Mouse (Mus musculus): Measurements from ENCODE around the gene Pi4kb. TPM values are rescaled to one million over a fixed set of nuclear protein-coding genes. Genes with fewer than 3 reads are reported as not detected.
"Not testable (repeated sequence)": the region's sequence is repeated elsewhere in the genome, so short reads cannot be mapped to it uniquely, and the experiment has no call there.

The Pi4kb gene
- polyA plus RNA-seq, 1 experiment from 2014 or later, result 15.1 TPM

DNA sequence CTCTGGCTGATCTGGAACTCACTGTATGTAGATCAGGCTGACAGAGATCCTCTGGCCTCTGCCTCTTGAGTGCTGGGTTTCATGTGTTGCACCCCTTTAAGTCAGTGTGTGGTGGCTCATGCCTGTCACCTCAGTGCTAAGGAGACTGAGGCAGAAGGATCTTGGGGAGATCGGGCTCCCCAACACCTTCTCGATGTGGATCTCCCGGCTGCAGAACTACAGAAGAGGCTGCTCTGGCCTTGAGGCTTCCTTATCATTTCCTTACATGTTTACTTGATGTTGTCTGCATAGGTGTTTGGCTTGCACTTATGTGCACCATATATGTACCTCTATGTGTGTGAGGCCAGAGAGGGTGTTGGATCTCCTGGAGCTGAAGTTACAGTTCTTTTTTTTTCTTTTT lies 40.0 kb upstream of the Pi4kb start:
- H3K9ac ChIP-seq (ENCODE audit: low read length); H3K9me3 ChIP-seq (replicated peaks; ENCODE audit: control insufficient read depth, low read length); H3K36me3 ChIP-seq (ENCODE audit: control insufficient read depth, insufficient read depth); H3K4me2 ChIP-seq (ENCODE audit: low read depth, low read length); H3K4me3 ChIP-seq (ENCODE audit: low read length); H3K27me3 ChIP-seq (ENCODE audit: control insufficient read depth, insufficient read depth, low read length); ATAC-seq (replicated peaks; ENCODE audit: extremely low read depth, insufficient read depth, low FRiP score); H3K27ac ChIP-seq (ENCODE audit: low read length): not testable (repeated sequence)
- peaks cover 10% of the 10 kb centered on the region for H3K4me1 ChIP-seq (ENCODE audit: control insufficient read depth, insufficient read depth, low read length)
- WGBS, result 94% methylated on average over 3 of the region's 3 CpGs

- H3K4me3 ChIP-seq (ENCODE audit: low read length); H3K9ac ChIP-seq (ENCODE audit: low read length); H3K27ac ChIP-seq (ENCODE audit: low read length); H3K9me3 ChIP-seq (replicated peaks; ENCODE audit: control insufficient read depth, low read length); H3K27me3 ChIP-seq (ENCODE audit: control insufficient read depth, insufficient read depth, low read length); ATAC-seq (replicated peaks; ENCODE audit: extremely low read depth, insufficient read depth, low FRiP score); H3K4me2 ChIP-seq (ENCODE audit: low read depth, low read length); H3K36me3 ChIP-seq (ENCODE audit: control insufficient read depth, insufficient read depth): not testable (repeated sequence)
- WGBS, result 63% methylated on average over 3 of the region's 3 CpGs
- H3K4me1 ChIP-seq (ENCODE audit: control insufficient read depth, insufficient read depth, low read length), result peaks cover 10% of the 10 kb centered on the region
Observed at GRCm38 (mm10) chr3:94935332-94935731, 39.2 kb upstream of the Pi4kb start.

DNA sequence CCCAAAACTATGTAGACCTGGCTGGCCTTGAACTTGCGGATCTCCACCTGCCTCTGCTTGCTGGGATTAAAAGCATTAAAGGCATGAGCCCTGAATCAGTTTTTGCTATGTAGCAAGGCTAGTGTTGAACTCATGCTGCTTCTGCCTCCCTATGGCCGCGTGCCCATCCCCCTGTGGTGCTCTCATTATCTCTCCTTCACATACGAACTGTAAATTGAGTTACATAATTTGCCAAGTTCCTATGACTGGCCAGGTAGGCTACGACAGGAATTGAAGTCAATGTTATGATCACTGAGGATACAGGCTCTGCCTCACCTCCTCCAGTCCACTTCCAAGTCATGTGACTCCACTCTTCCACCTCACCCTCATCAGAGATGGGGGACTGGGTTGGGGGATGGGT lies 38.4 kb upstream of the Pi4kb start:
- not testable (repeated sequence) for H3K4me1 ChIP-seq (ENCODE audit: control insufficient read depth, insufficient read depth, low read length); H3K4me2 ChIP-seq (ENCODE audit: low read depth, low read length)
- WGBS, result 78% methylated on average over 5 of the region's 5 CpGs

DNA sequence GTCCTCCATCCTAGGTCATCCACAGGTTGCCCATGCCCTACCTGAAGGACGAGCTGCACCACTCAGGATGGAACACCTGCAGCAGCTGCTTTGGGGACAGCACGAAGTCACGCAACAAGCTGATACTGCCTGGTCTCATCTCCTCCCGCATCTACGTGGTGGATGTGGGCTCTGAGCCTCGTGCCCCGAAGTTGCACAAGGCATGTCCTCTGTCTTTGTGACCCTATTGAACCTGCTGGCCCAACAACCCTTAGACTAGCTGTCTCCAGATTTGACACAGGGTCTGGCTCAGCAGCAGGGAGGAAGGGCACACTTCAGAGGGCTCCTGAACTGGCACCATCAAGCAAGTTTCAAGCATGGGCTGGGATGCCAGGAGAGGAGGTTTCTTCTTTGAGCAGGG lies 37.3 kb upstream of the Pi4kb start:
- not testable (repeated sequence) for H3K27ac ChIP-seq (ENCODE audit: low read length); H3K4me2 ChIP-seq (ENCODE audit: low read depth, low read length); ATAC-seq (replicated peaks; ENCODE audit: extremely low read depth, insufficient read depth, low FRiP score); H3K27me3 ChIP-seq (ENCODE audit: control insufficient read depth, insufficient read depth, low read length); H3K4me1 ChIP-seq (ENCODE audit: control insufficient read depth, insufficient read depth, low read length); H3K4me3 ChIP-seq (ENCODE audit: low read length); H3K9me3 ChIP-seq (replicated peaks; ENCODE audit: control insufficient read depth, low read length); H3K9ac ChIP-seq (ENCODE audit: low read length); H3K36me3 ChIP-seq (ENCODE audit: control insufficient read depth, insufficient read depth)
- 89% methylated on average over 6 of the region's 7 CpGs for WGBS

More for the DNA sequence above, 38.4 kb upstream of the Pi4kb start:
- H3K9ac ChIP-seq (ENCODE audit: low read length); ATAC-seq (replicated peaks; ENCODE audit: extremely low read depth, insufficient read depth, low FRiP score); H3K36me3 ChIP-seq (ENCODE audit: control insufficient read depth, insufficient read depth); H3K9me3 ChIP-seq (replicated peaks; ENCODE audit: control insufficient read depth, low read length); H3K27me3 ChIP-seq (ENCODE audit: control insufficient read depth, insufficient read depth, low read length); H3K27ac ChIP-seq (ENCODE audit: low read length); H3K4me3 ChIP-seq (ENCODE audit: low read length): not testable (repeated sequence)

- not testable (repeated sequence) for H3K4me3 ChIP-seq (ENCODE audit: low read length); H3K9ac ChIP-seq (ENCODE audit: low read length); H3K4me2 ChIP-seq (ENCODE audit: low read depth, low read length); H3K36me3 ChIP-seq (ENCODE audit: control insufficient read depth, insufficient read depth); H3K9me3 ChIP-seq (replicated peaks; ENCODE audit: control insufficient read depth, low read length); H3K27ac ChIP-seq (ENCODE audit: low read length); H3K4me1 ChIP-seq (ENCODE audit: control insufficient read depth, insufficient read depth, low read length); H3K27me3 ChIP-seq (ENCODE audit: control insufficient read depth, insufficient read depth, low read length)
- 30% methylated on average over 9 of the region's 9 CpGs for WGBS
- ATAC-seq (replicated peaks; ENCODE audit: extremely low read depth, insufficient read depth, low FRiP score), result peak; percentile 24; the same call in 1 of the 2 replicates
Observed at GRCm38 (mm10) chr3:94940033-94940432, 34.5 kb upstream of the Pi4kb start.

- not testable (repeated sequence) for H3K9ac ChIP-seq (ENCODE audit: low read length); H3K27me3 ChIP-seq (ENCODE audit: control insufficient read depth, insufficient read depth, low read length); H3K27ac ChIP-seq (ENCODE audit: low read length); H3K9me3 ChIP-seq (replicated peaks; ENCODE audit: control insufficient read depth, low read length); H3K4me1 ChIP-seq (ENCODE audit: control insufficient read depth, insufficient read depth, low read length); H3K4me2 ChIP-seq (ENCODE audit: low read depth, low read length); H3K4me3 ChIP-seq (ENCODE audit: low read length); H3K36me3 ChIP-seq (ENCODE audit: control insufficient read depth, insufficient read depth); ATAC-seq (replicated peaks; ENCODE audit: extremely low read depth, insufficient read depth, low FRiP score)
- 67% methylated on average over 8 of the region's 9 CpGs for WGBS
Observed at GRCm38 (mm10) chr3:94942211-94942967, 32.1 kb upstream of the Pi4kb start.

- not testable (repeated sequence) for ATAC-seq (replicated peaks; ENCODE audit: extremely low read depth, insufficient read depth, low FRiP score); H3K9me3 ChIP-seq (replicated peaks; ENCODE audit: control insufficient read depth, low read length); H3K36me3 ChIP-seq (ENCODE audit: control insufficient read depth, insufficient read depth); H3K27ac ChIP-seq (ENCODE audit: low read length); H3K4me2 ChIP-seq (ENCODE audit: low read depth, low read length); H3K4me1 ChIP-seq (ENCODE audit: control insufficient read depth, insufficient read depth, low read length); H3K4me3 ChIP-seq (ENCODE audit: low read length); H3K27me3 ChIP-seq (ENCODE audit: control insufficient read depth, insufficient read depth, low read length); H3K9ac ChIP-seq (ENCODE audit: low read length)
- WGBS, result 33% methylated on average over 4 of the region's 4 CpGs
Observed at GRCm38 (mm10) chr3:94943706-94944105, 30.8 kb upstream of the Pi4kb start.

DNA sequence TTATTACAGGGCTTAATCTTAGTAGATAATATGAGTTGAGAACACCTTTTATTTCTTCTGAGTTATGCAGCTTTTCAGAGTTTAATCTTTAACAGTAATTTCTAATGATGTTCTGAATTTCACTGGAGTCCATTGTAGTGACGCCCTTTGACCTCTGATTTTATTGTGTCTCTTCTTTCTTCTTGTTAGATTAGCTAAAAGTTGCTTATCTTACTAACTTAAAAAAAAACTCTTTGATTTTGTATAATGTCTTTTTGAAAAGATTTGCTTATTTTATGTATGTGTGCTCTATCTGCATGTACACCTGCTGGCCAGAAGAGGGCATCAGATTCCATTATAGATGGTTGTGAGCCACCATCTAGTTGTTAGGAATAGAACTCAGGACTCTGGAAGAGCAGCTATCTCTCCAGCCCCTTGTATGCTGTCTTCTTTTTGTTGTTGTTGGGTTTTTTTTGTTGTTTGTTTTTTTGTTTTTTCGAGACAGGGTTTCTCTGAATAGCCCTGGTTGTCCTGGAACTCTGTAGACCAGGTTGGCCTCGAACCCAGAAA lies 26.4 kb upstream of the Pi4kb start:
- WGBS, result 67% methylated on average over 3 of the region's 3 CpGs
- Histone ChIP-seq H3K36me3 (ENCODE audit: control insufficient read depth, insufficient read depth) (no peaks in the 10 kb centered on the region), H3K27me3 (ENCODE audit: control insufficient read depth, insufficient read depth, low read length) (no peaks in the 10 kb centered on the region), H3K27ac (ENCODE audit: low read length) (no peak overlapping the region), H3K9ac (ENCODE audit: low read length) (no peak overlapping the region), H3K4me2 (ENCODE audit: low read depth, low read length) (no peak overlapping the region), H3K4me1 (ENCODE audit: control insufficient read depth, insufficient read depth, low read length) (peaks cover 2% of the 10 kb centered on the region; the same call in 1 of the 2 replicates), H3K4me3 (ENCODE audit: low read length) (no peak overlapping the region), H3K9me3 (replicated peaks; ENCODE audit: control insufficient read depth, low read length) (no peaks in the 10 kb centered on the region)
- ATAC-seq (replicated peaks; ENCODE audit: extremely low read depth, insufficient read depth, low FRiP score), result no peak

GRCm38 (mm10) chr3:94949645-94950044 lies 24.9 kb upstream of the Pi4kb start:
- H3K4me3 ChIP-seq (ENCODE audit: low read length), result no peak overlapping the region
- no peaks in the 10 kb centered on the region for H3K36me3 ChIP-seq (ENCODE audit: control insufficient read depth, insufficient read depth)
- H3K9ac ChIP-seq (ENCODE audit: low read length), result no peak overlapping the region
- ATAC-seq (replicated peaks; ENCODE audit: extremely low read depth, insufficient read depth, low FRiP score), result no peak
- no peak overlapping the region for H3K4me2 ChIP-seq (ENCODE audit: low read depth, low read length)
- no peaks in the 10 kb centered on the region for H3K27me3 ChIP-seq (ENCODE audit: control insufficient read depth, insufficient read depth, low read length)
- no peaks in the 10 kb centered on the region for H3K9me3 ChIP-seq (replicated peaks; ENCODE audit: control insufficient read depth, low read length)
- H3K4me1 ChIP-seq (ENCODE audit: control insufficient read depth, insufficient read depth, low read length), result peaks cover 5% of the 10 kb centered on the region; the same call in 1 of the 2 replicates
- WGBS, result 75% methylated on average over 3 of the region's 3 CpGs
- H3K27ac ChIP-seq (ENCODE audit: low read length), result no peak overlapping the region
